Mouse (Mus musculus) small intestine, adult 2 months (tissue): ENCODE data around the gene Maml3.

ENCODE experiments used
- CTCF ChIP-seq: fragments of 200-500 bp; IDR thresholded peaks from 2 replicates; pipeline ENCODE4 v1.5.1; 2012; ENCODE audit warnings: low read depth, mild to moderate bottlenecking, control low read depth, inconsistent platforms, low read length, moderate library complexity, mixed read lengths; ENCODE audit not compliant: insufficient replicate concordance, insufficient read length; ENCODE audit errors: extremely low read depth
- POLR2A ChIP-seq: fragments of 200-500 bp; IDR thresholded peaks from 2 replicates; pipeline ENCODE4 v1.6.1; 2012; ENCODE audit warnings: low read depth, mild to moderate bottlenecking, control low read depth, inconsistent platforms, low read length, moderate library complexity

GRCm38 (mm10) chr3:51986507-51986906 lies 118.4 kb downstream of the Maml3 start:
- TF ChIP-seq POLR2A (no peak), CTCF (no peak)
